Mouse (Mus musculus) adrenal gland, postnatal 10 days (tissue): Measurements from ENCODE around the gene 4930438A08Rik. TPM values are rescaled to one million over a fixed set of nuclear protein-coding genes. Genes with fewer than 3 reads are reported as not detected.
"Not testable (repeated sequence)": the region's sequence is repeated elsewhere in the genome, so short reads cannot be mapped to it uniquely, and the experiment has no call there.

ENCODE experiments used
- DNase-seq: peaks from one replicate; pipeline ENCODE4 v3.0.0; 2021; ENCODE audit warnings: mixed read lengths
- total RNA-seq, 2 experiments: library from RNA; stranded (reverse); gene quantifications; 2 replicates each; pipeline ENCODE4 v1.2.3; 2021

4930438A08Rik gene
- total RNA-seq, 2 experiments from 2014 or later, result 0.21 to 0.36 TPM

DNA sequence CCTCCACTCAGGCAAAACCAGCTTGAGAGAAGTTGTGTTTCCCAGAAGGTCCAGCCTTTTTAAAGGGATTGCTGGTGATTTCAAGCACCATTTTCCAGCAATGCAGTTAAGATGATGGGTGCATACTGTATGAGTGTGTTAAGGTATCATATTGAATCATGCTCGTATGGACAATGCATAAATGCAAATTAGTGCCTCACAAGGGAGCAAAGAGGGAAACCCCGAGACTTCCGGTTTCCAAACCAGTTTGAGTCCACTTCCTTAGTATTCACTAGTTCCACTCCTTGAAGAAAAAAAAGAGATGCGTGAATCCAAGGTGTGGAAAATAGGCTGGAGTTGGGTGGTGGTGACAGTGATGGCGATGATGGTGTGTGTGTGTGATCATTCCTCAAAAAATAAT is 7.9 kb downstream of the 4930438A08Rik start:
- no peak for DNase-seq

DNA sequence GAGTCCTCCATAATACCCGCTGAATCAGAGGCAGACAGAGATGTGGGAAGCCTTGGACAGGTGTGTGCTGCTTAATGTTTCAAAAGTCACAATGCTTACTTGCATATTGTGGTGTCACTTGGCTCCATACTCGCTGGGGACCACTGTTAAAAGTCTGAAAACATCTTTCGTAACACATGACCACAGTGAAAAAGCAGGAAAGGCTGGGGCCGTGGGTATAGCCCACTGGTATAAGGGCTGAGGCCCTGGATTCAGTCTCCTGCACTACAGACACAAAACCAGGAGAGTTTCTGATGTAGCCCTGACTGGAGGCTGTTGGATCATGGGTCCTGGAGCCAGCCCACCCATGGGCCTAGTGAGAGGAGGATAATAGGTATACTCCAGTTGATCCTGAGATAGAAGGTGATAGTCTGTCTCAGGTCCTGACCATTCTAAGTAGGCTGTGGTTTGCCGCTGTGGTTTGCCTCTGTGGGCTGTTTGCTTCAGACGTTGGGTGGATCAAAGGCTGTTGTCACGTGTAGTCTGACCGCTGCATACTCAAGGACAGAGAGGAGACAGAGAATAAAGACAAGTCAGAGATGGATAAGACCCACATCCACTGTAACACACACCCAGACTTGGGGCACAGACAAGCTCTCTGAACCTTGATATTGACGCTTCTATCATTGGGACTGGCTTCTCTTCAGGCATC is 15.5 kb downstream of the 4930438A08Rik start:
- DNase-seq, result peak; percentile 19

DNA sequence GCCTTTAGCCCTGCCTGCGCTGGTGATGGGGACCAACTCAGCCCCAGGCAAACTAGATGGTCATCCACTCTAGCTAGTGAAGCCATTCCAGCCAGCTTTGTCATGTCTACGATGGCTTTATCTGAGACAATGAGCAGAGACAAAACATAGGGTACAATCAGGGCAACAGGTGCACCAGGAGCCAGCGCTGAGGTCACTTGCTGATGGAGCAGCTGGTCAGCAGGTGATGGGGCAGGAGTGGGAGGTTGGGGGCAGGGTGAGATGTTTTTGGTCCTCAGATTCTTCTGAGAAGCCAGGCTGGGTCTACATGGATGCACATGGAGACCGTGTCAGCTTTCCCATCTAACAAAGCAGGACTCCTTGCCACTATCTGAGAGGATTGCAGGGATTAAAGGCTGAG is 16.2 kb downstream of the 4930438A08Rik start:
- no peak for DNase-seq

DNA sequence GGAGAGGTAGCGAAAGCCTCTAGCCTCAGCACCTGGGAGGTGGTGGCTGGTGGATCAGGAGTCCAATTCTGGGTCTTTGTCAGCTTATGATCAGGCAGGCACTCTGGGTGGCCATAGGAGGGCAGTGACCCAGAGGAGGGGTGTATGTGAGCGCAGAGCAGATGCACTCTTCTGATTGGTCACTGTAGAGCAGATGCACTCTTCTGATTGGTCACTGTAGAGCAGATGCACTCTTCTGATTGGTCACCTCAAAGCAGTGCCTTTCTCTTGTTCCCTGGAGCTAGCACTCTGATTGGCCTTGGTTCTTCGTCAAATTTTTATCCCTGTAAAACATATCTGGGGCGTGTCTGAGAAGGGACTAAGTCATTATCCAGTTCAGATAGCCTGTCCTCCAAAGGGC is 18.2 kb downstream of the 4930438A08Rik start:
- DNase-seq, result no peak

DNA sequence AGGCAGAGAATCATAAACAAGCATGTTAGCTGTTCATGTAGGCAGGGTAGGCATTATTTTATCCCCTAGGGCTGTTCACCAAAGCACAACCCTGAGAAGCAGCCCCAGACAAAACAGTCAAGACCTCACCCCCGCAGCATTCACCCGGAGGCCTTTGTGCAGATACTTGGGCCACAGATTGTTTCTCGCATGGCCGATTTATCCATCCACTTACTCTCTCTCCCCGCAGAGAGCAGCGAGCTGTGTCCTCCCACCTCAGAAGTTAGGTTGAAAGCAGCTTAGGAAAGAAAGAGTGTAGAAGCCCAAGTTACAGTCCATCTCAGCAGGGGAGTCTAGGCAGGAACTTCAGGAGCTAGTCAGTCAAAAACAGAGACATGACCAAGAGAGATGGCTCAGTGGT is 22.8 kb downstream of the 4930438A08Rik start:
- DNase-seq, result no peak

DNA sequence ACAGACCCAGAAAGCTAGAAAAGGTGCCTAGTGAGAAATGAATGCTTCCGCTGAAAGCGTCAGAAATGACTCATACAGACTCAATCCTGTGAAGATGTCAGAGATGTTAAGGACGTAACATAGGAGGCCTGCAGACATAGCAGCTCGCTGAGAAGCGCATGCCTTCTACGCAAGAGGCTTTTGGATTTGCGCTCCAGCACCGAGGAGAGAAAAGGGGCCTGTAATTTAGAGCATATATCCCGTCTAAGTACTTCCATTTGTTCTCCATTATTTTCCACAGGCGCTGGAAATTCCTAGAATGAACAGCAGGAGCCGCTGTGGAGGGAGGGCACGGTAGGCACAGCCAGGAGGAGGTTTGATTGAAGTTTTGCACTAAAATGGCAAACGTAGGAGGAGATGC is 26.5 kb downstream of the 4930438A08Rik start:
- DNase-seq, result peak; percentile 86

DNA sequence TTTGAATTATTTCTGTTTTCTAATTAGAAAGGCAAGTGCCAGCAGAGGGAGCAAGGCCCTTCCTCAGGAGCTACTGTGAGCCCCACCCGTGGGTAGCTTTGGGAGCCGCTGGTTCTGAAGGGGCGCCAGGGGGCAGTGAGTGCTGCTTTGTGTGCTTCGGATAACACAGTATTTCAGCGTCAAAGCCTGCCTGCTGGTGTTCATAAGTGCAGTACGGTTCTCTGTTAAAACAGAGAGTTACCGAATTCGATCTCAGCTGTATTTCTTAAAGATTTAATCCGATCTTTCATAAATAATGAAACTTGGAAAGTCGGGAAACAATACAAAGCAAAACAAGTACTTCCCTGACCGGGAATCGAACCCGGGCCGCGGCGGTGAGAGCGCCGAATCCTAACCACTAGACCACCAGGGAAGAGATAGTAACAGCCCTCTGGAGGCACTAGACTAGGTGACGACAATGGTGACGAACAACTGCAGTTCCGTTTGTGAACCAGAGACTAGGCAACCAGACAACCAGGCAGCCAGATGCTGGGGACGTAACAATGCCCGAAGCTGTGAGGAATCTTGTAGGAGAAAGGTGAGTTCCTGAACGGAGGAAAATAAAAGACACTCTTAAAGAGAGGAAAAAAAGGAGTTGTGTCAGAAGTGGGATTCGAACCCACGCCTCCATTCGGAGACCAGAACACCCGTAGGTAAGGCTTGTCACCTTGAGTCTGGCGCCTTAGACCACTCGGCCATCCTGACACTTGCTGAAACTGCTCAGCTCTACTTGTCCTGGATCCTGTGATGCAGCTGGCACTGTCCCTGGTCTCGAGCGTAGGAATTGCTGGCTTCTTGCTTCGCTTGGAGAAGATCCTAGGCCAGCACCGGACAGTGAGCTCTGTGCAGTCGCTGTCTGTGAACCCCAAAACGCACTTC is 27.5 kb downstream of the 4930438A08Rik start:
- DNase-seq, result peak; percentile 97

DNA sequence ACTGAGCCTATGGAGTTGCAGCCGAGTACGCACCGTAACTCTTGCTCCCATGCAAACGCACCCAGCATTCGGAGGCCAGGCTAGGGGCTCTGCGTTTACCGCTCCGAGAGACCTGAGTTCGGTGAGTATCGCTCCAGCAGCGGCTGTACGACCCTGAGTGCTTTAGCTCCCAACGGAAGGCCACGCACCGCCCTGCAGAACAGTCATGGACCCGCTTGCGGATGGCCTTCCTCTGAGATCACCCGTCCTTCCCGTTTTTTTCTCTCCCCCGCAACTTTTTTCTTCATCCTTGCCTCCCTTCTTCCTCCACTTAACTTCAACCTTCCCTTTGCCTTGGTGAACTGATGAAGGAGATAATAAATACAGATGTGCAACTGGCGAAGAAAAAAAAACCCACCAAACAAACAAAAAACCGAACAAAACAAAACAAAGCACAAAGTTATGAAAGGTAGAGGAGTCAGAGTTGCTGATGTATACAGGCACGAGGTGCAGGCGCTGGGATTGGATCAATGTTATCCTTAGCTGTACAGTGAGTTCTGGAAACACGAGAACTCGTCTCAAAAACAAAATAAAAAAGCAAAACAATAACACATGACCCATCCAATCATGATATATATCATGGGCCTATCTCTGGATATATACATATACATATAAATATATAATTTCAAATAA is 28.3 kb downstream of the 4930438A08Rik start:
- no peak for DNase-seq

DNA sequence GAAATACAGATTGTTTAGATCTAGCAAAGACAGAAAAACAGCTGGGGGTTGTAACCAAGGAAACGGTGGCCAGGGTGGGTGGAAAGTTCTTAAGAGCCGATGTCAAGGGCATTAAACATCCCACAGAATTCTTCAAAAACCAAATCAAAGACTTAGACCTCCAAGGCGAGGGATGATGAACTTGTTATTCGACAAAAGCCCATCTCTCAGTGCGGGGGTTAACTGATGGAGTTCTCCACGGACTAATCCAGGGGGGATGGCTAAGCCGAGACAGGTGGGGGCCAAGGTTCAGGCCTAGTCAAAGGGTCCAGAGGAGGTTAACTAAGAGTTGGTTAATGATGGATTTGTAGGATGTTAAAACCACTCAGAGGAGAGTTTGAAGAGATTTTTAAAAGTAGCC is 29.0 kb downstream of the 4930438A08Rik start:
- no peak for DNase-seq

DNA sequence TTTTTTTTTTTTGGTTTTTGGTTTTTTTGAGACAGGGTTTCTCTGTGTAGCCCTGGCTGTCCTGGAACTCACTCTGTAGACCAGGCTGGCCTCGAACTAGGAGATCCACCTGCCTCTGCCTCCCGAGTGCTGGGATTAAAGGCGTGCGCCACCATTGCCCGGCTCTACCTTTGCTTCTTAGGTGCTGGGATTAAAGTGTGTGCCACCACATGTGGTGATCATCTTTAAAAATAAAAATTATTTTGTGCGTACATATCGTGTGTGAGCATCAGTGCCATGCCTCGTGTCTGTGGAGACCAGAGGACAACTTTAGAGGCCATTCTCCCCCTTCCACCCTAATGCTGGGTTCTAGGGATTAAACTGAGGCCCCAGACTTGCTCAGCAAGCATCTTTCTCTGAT is 30.7 kb downstream of the 4930438A08Rik start:
- DNase-seq, result not testable (repeated sequence)

DNA sequence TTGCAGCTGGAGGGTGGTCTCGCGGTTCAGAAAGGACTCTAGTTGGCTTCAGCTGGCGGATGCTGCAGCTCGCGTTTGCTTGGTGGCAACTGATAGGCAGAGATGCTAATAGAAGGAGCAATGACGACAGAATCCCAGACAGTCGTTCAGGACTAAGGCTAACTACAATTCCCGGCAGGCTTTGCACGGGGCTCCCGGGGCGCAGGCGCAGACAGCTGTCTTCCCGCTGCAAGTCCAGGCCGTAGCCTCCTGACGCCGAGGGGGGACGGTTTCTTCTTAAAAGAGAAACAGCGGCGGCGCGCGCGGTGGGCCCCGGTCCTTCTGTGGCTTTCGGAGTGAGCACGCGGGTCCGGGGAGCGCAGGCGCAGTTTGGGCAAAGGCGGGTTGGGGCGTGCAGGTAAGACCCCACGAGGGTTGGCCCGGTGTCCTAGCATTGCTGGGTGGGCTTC is 32.3 kb downstream of the 4930438A08Rik start, which contains the start of gene Zfp692:
Gene Zfp692, plus strand, starts transcription at position 210 of the 449 bp plus-strand sequence.
- peak; percentile 96 for DNase-seq

DNA sequence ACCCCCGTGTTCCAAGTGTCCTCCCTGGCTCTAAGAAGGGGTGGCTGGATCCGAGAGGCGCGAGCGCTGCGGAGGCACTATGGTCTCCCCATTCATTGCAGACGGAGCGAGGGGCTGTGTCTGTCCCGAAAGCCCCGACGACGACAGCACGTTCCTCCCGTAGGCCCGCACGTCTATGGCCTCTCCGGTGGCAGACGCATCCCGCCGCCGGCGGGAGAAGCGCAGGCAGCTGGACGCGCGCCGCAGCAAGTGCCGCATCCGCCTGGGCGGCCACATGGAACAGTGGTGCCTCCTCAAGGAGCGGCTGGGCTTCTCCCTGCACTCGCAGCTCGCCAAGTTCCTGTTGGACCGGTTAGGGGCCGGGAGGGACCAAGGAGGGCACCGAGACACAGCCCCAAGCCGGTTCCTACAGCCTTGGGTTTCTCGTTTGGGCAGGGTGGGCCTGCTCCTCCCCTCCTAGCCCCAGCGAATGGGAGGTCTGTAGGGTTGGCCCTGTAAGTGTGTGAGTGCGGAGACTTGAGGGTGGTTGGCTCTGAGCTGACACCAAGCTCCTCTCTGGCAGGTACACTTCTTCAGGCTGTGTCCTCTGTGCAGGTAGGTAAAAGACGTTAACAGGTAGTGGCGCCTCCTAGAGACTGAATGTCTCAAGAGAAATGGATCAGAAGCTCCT is 32.9 kb downstream of the 4930438A08Rik start:
- DNase-seq, result peak; percentile 64

DNA sequence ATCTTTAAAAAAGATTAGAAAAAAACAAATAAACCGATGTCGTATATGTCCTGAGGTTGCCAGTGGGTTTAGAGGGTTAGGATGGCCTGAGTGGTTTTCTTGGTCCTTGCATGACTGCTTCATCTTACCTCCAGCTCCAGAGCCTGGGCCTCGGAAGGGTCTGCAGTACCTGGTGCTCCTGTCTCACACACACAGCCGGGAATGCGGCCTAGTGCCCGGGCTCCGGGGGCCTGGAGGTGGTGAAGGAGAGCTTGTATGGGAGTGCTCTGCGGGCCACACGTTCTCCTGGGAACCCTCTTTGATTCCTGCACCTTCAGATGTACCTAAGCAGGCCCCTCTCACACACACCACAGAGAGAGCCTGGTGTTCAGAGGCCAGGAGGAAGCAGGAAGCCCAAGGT is 34.1 kb downstream of the 4930438A08Rik start:
- DNase-seq, result no peak

DNA sequence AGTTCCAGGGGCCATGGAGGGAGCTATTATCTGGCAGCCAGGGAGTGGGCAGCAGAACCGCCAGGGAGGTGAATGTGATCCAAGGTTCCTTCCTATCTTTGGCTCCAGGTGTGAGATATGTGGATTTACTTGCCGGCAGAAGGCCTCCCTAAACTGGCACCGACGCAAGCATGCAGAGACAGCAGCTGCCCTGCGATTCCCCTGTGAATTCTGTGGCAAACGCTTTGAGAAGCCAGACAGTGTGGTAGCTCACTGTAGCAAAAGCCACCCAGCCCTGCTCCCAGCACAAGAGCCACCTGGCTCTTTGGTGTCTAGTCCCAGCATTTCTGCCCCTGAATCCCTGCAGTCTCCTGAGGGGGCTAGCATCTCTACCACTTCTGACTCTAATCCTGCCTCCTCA is 39.5 kb downstream of the 4930438A08Rik start:
- peak; percentile 35 for DNase-seq

DNA sequence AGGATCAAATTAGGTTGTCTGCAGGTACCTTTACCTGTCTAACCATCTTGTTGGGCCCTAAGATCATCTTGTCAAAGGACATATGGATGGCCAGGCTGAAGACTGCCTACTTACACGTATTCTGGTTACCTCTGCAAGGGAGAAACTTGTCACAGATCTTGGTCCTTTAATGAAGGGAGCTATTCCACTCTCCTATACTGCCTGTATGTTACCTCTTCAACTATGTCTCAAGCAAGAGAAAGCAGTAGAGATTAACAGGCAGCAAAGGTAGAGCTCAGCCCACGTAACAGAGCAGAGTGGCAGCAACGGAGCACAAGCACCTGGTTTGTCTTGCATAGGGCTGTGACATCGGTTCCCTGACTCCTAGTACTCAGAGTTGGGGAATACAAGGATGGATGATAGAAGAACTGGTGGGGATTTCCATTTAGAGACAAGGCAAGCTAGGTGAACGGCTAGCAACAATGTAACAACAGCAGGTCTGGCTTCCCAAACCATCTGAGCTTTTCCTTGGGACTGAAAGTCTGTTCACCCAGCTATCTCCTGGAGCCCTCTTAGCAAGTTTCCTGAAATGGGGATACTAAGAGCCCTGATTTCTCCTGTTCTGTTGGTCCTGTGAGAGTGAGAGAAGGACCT is 41.1 kb downstream of the 4930438A08Rik start:
- no peak for DNase-seq

DNA sequence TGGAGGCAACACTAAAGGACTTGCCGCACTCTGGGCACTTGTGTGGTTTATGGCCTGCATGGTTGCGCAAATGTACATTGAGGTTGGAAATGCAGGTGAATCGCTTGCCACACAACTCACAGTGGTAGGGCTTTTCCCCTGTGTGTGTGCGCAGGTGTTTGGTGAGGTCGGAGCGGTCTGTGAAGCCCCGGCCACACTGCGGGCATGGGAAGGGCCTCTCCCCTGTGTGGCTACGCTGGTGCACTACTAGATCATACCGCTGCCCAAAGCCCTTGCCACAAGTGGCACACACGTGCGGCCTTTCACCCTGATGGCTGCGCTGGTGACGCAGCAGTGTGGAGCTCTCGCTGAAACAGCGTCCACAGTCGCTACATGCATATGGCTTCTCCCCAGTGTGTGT is 41.7 kb downstream of the 4930438A08Rik start:
- peak; percentile 15 for DNase-seq

DNA sequence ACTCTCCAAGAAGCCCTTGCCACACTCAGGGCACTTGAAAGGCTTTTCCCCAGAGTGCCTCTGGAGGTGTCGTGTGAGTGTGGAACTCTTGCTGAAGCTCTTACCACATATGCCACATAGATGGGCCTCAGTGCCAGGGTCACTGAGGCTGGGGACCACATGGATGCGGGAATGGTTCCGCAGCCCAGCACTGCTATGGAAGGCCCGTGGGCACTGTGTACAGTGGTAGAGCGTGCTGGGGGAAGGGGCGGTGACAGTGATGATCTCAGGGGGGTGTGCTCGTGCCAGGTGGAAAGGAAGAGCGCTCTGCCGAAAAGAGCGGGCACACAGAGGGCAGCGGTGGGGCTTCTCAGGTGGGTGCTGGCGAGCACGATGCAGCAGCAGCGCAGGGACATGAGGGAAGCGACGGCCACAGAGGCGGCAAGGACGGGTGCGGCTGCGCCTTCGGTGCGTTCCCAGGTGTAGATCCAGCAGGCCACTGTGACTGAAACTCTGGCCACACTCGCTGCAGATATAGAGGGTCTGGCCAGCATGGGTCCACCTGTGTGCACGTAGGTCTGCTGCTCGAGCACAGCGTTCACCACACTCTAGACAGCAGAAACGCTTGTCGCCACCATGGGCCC is 42.3 kb downstream of the 4930438A08Rik start:
- DNase-seq, result no peak

DNA sequence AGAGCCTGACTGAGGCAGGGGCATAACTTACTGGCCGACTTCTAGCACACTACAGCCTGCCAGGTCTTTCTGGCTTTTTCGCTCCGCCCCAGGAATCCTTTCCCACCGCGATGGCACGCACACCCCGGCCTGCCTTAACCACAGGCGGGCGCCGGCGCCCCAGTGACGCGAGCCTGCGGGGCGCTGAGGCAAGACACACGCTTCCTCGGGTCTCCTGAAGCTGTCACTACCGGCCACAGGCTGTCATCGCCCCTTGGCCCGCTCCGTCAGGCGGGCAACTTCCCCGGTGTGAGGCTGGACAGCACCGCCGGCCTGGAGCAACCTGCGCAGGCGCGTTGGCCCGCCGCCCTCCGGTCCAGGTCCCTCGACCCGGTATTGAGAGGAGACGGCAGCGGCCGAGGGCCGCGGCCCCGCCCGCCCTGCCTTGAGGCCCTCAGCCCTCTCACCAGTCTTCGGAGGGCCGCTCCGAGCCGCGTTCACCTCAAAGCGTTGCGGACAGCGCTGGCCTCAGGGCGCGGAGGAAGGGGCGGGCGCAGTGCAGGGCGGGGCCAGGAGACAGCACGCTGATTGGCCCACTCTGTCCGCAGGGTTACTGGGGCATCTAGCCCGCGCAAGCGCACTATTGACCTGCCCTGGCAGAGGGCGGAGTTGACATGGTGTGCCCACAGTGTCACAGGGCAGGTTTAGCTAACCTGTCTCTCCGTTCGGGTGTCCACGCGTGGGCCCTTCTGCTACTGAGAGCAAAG is 48.4 kb downstream of the 4930438A08Rik start:
- DNase-seq, result peak; percentile 99

DNA sequence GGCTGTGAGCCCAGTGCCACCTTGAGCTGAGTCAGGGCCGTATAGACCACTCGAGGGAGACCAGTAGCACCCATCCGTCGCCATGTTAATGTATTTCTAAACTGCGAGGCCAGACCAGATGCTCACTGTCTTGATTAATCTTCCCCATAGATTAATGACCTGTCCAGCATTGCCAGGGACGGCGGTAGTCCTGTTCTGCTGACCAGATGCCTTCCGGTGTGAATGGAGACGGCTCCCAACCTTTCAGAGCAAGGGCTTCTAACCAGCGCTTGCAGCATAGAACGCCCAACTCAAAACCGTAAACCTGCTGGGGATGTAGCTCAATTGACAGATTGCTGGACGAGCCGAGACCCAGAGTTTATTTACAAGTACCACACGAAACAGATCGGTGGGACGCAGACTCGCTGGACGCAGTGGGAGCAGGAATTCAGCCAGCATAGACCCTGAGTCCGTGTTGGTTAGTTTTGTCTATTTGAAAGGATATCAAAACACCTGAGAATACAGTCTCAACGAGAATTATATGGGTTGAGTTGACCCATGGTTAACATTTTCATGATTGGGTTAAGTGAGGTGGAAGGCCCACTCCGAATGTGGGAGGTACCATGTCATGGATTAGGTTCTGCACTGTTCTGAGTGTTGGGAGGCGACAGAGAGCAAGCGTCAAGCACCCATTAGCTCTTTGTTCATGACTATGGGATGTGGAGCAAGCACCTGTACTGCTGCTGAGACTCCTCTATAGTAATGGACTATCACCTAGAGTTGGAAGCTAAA is 49.2 kb downstream of the 4930438A08Rik start:
- peak; percentile 15 for DNase-seq
